Mouse (Mus musculus) mesoderm, embryonic 11.5 days (tissue): ENCODE measurements at regions not wholly inside any gene's neighbourhood (a gene's known extent, or its start where the extent isn't known, plus 50 kb on each side); places are given as distances from the start of the nearest gene placed in this dataset.

Experiments
- DNase-seq: peaks from one replicate; pipeline ENCODE4 v3.0.0-alpha.2; 2012; ENCODE audit warnings: low read depth, low spot score

DNA sequence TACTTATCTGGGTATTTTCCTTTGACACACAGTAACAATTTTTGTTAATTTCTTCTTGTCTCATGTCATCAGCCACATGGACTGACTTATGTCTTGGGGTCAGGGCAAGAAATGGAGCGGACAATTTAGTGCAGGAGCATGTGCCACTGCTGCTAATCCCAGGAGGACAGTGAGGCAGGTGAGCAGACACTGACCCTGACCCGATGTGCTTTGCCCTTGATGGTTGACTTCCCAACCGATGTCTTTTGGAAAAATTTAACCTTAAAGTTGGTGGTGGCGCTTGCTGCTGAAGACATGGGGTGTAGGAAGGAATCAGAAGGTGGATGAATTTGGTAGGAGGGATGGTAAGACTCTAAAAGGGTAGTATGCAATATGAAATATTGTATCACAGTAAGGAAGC, 72.9 kb upstream of the Ercc4 start:
- no peak for DNase-seq

DNA sequence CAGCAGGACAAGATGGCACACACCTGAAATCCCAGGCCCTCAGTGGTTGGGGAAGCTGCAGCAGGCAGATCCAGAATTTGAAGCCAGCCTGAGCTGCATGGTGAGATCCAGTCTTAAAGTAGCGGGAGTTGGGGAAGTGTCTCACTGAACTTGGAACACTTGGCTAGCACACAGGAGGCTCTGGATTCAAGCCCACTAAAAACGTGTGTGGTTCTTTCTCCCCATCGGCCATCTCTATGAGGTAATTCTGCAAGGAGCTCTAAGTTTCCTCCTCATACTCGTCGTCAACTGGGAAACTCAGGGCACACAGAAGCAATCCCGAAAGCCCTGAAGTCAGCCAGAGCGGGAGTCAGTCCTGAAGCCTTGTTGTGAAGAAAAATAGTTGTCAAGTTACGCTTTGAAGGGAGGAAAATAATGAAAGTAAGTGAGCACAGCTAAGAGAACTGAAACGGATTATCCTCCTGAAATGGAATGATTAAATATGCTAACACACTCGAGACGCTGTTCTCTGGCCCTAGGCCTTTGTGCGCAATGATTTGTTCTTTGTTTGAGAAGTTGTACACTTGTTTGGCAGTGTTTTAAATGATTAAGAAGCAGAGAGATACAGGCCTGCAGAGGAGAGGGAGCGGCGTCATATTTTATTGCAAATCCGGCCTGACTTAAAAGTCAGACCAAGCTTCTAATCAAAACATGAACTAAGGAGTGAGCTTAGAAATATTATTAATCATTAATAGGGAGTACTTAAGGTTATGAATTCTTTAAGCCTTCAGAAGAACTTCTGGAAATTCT, 69.0 kb upstream of the Ercc4 start:
- DNase-seq: no peak

DNA sequence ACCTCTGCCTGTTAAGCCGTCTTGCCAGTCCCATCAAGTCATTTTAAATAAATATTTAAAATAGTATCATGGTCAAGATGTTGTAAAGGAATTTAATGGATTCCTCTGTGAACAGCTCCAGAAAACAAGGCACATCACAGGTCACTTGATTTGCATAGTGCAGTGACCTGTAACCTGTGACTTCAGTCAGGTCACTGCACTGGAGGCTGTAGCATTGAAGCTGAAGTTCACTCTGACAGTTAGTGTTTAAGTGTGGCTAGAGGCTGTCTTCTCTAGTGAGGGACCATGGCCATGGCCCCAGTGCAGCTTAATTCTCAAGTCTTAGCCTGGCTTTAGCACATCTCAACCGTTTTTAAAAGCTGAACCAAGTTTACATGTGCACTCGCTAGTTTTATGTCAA, 68.1 kb upstream of the Ercc4 start:
- DNase-seq: no peak

DNA sequence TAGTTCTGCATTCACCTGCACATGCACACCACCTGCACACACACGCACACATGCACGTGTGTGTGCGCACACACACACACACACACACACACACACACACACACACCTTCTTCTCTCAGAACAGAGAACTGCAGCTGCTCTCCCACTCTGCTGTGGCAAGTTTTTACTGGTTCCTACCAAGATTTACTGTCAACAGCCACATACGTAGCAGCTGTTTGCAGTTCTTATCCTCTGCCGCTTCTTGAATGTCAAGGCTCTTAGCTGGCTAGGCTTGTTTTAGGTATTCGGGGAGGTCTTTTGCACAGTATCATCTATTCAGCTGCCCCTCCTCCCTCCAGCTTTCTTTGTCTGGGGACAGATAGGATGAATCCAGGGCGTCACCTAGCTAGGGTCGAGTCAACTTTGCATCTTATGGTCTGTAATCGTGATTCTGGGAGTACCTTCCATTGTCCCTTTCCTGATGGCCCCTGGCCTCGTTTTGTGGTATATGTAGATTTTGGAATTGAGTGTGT, 64.3 kb upstream of the Ercc4 start:
- DNase-seq: no peak

DNA sequence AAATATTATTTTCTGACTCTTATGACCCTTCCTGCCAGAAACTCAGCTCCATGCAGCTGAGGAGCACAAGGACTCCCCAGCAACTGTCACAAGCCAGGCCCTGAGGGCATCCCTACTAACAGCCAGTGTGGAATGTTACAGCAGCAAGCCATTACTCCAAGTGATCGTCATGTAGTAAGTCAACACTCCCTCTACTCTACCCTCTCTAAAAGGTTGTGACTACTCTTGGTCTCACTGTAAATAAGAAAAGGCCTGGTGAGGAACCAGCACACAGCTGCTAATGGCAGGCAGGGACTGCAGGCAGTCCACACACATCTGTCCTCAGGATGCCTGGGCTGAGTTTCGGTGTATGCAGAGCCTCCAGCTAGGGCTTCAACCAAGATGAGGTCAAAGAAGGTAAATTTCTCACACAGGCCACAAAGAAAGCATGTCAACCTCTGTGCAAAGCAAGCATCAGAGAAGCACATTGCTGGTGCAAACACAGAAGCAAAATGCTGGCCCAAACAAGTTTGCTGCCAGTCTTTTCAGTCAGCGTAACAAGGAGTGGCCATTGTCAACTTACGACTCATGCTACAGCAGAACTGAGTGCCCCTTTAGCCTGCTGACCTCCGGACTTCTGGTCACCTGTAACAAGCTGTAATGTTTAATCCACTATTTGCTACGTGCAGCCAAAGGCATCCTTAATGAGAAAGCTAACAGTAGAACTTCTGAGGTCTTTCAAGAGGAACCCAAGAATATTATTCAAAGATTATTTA, 62.9 kb upstream of the Ercc4 start:
- no peak for DNase-seq

DNA sequence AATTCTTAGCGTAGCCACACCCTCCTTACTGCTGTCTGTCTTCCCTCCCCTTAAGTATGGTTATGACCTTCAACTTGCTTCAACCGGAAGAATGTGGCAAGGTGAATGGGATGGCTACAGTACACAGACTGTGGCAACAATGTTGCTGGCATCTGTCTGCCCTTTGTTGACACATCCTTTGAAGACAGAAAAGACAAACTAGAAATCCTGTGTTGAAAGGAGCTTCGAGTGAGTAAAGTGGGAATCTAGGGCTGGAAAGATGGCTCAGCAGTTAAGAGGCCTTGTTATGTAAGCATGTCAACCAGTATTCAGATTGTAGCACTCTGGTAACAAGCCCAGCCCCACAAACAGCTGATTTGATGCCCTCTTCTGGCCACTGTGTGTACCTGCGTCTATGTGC, 60.2 kb upstream of the Ercc4 start:
- no peak for DNase-seq

DNA sequence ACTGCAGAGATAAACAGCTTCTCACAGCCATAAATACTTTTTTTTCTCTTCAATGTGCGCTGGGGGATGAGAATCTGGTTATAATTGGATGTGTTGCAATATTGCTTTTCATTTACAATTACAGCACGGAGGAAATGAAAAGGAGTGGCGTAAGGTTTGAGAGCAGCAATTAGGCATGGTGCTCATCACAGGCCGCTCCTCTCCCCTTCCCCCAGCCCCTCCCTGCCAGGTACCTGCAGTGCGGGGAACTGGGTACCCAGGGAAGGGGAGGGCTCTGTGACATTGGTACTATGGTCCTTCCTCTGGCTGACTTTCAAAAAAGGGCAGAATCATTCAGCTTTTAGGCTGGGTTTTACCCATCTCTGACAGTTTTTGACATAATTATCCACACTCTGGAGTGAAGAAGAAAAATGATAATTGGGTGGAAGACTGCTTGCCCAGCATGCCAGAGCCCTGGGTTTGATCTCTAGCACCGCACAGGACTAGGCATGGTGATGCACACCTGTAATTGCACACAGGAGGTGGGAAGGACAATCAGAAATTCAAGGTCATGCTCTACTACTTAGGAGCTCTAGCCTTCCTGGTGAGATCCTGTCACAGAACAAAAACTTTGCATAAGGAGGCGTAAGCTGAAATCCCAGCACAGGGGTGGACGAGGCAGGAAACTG, 59.1 kb upstream of the Ercc4 start:
- DNase-seq: no peak

DNA sequence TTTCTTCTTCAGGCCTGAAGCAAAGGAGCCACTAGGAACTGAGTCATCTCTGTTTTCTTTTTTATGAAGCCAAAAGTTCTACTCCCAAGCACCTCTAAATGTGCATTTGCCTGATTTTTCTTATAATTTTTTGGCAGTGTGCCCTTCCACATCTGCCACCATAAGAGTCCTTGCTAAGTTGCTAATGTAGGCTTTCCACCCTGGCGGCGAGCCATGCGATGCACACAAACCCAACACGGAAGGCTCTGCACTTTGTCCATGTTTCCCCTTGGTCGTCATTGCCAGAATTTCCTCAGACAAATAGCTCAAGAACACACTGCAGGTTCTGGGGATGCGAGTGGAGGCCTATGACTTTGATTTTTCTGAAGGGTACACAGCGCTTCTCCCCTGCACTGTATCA, 54.5 kb upstream of the Ercc4 start:
- no peak for DNase-seq
